Mouse (Mus musculus) macrophage (primary cell): Measurements from ENCODE around the gene Pappa. TPM values are rescaled to one million over a fixed set of nuclear protein-coding genes. Genes with fewer than 3 reads are reported as not detected.

Source experiments
- H3K27ac ChIP-seq: fragments of 350-480 bp; formaldehyde crosslinking; 2 replicates; pipeline ENCODE4 v1.9.0; 2021
- H3K36me3 ChIP-seq: fragments of 350-480 bp; formaldehyde crosslinking; 2 replicates; pipeline ENCODE4 v1.9.0; 2021; ENCODE audit errors: inconsistent target
- H3K4me3 ChIP-seq: fragments of 350-480 bp; formaldehyde crosslinking; 2 replicates; pipeline ENCODE4 v1.9.0; 2021; ENCODE audit errors: inconsistent target
- H3K79me2 ChIP-seq: fragments of 350-480 bp; formaldehyde crosslinking; 2 replicates; pipeline ENCODE4 v1.9.0; 2021; ENCODE audit errors: inconsistent target
- WGBS: methylation state at CpG from one replicate; pipeline ENCODE4 v1.1.7; 2026; ENCODE audit warnings: inconsistent platforms; ENCODE audit not compliant: missing documents; 5-methylcytosine and 5-hydroxymethylcytosine counted together
- polyA plus RNA-seq: library from polyadenylated mRNA; stranded (reverse); fragments of 250-400 nt; gene quantifications from 3 replicates; pipeline ENCODE4 v1.2.4, GENCODE M21; 2018; ENCODE audit warnings: inconsistent platforms

Pappa gene
- polyA plus RNA-seq, 1 experiment from 2014 or later: not detected

- 89% methylated on average over 3 of the region's 4 CpGs for WGBS
- H3K36me3 ChIP-seq: no peaks in the 10 kb centered on the region
- H3K27ac ChIP-seq: no peak overlapping the region
- H3K79me2 ChIP-seq: no peaks in the 10 kb centered on the region
- H3K4me3 ChIP-seq: no peak overlapping the region
Measured at GRCm38 (mm10) chr4:65379461-65379860, 255.5 kb downstream of the Pappa start.

- 88% methylated on average over 4 of the region's 4 CpGs for WGBS
Measured at GRCm38 (mm10) chr4:65383070-65383469, 259.1 kb downstream of the Pappa start.

GRCm38 (mm10) chr4:65391001-65391400 is 267.0 kb downstream of the Pappa start:
- WGBS: 79% methylated on average over 4 of the region's 4 CpGs
- Histone ChIP-seq H3K79me2 (no peaks in the 10 kb centered on the region), H3K36me3 (no peaks in the 10 kb centered on the region), H3K27ac (no peak overlapping the region), H3K4me3 (no peak overlapping the region)

More at GRCm38 (mm10) chr4:65383070-65383469, 259.1 kb downstream of the Pappa start:
- H3K4me3 ChIP-seq: no peak overlapping the region
- no peaks in the 10 kb centered on the region for H3K79me2 ChIP-seq
- no peak overlapping the region for H3K27ac ChIP-seq
- no peaks in the 10 kb centered on the region for H3K36me3 ChIP-seq

GRCm38 (mm10) chr4:65396806-65397205 is 272.8 kb downstream of the Pappa start:
- 79% methylated on average over 3 of the region's 3 CpGs for WGBS
- no peaks in the 10 kb centered on the region for H3K36me3 ChIP-seq
- no peak overlapping the region for H3K4me3 ChIP-seq
- no peaks in the 10 kb centered on the region for H3K79me2 ChIP-seq
- H3K27ac ChIP-seq: no peak overlapping the region

- Histone ChIP-seq H3K27ac (no peak overlapping the region), H3K79me2 (no peaks in the 10 kb centered on the region), H3K4me3 (no peak overlapping the region), H3K36me3 (no peaks in the 10 kb centered on the region)
- 88% methylated on average over 4 of the region's 4 CpGs for WGBS
Measured at GRCm38 (mm10) chr4:65399457-65399856, 275.5 kb downstream of the Pappa start.

- 87% methylated on average over 5 of the region's 5 CpGs for WGBS
- Histone ChIP-seq H3K36me3 (no peaks in the 10 kb centered on the region), H3K27ac (no peak overlapping the region), H3K4me3 (no peak overlapping the region), H3K79me2 (no peaks in the 10 kb centered on the region)
Measured at GRCm38 (mm10) chr4:65402286-65402685, 278.3 kb downstream of the Pappa start.

GRCm38 (mm10) chr4:65402836-65403634 is 279.1 kb downstream of the Pappa start:
- Histone ChIP-seq H3K4me3 (no peak overlapping the region), H3K36me3 (no peaks in the 10 kb centered on the region), H3K79me2 (no peaks in the 10 kb centered on the region), H3K27ac (no peak overlapping the region)
- 42% methylated on average over 6 of the region's 6 CpGs for WGBS
